Mouse (Mus musculus) spleen, adult 2 months (tissue): Measurements from ENCODE around the gene Ctnnb1.

Source experiments
- CTCF ChIP-seq: fragments of 200-500 bp; IDR thresholded peaks from 2 replicates; pipeline ENCODE4 v1.5.1; 2011; ENCODE audit warnings: mild to moderate bottlenecking, inconsistent platforms; ENCODE audit not compliant: insufficient read depth, insufficient read length, insufficient replicate concordance; ENCODE audit errors: extremely low read depth
- POLR2A ChIP-seq: fragments of 200-500 bp; IDR thresholded peaks from 2 replicates; pipeline ENCODE4 v1.6.1; 2011; ENCODE audit warnings: low read depth, low read length, inconsistent platforms

- TF ChIP-seq CTCF, result no peak
- TF ChIP-seq POLR2A, result no peak
These were observed 29.5 kb downstream of the Ctnnb1 start for GRCm38 (mm10) chr9:120958560-120958959.
